Mouse (Mus musculus): ENCODE data around the gene Plin3.

DNA sequence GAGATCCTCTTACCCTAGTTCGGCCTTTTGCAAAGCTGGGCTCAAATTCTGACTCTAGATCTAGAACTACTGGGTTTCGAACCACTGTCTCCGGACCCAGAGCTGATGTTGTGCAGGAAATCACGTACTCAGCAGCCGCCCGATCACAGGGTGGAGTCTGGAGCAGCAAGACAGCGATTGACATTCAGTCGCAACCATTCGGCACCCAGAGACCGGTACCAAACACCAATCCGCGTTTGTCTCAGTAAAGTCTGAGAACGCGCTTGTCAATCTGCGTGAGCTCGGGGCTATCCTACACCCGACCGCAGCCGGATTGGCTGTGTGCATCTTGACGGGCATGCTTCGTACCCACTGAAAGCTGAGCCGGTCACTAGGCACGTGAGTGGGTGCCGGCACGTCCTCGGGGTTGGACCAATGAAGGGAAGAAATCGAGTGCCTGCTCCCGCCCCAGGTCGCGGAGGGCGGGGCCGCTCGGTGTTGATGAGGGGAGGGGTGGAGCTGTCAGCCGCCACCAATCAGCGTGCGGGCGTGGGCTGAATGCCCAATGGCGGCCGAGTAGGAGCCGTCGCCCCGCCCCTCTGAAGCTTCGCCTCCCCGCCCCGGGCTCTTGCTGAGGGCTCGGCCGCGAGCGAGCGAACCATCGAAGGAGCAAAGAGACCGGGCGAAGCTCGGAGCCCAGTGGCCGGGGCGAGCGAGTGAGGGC lies 32.9 kb upstream of the Plin3 start, which contains the start of gene Kdm4b:
- TF ChIP-seq CTCF (IDR thresholded peaks at IDR 0.05; ENCODE audit: borderline replicate concordance, control insufficient read depth, extremely low read depth, insufficient read depth, low read length, poor library complexity): no peak
- TF ChIP-seq POLR2A (IDR thresholded peaks at IDR 0.05; ENCODE audit: control insufficient read depth, extremely low read depth, insufficient read depth, low read length, poor library complexity): peak; percentile 71
